Mouse (Mus musculus): Measurements from ENCODE around the gene Hikeshi. TPM values are rescaled to one million over a fixed set of nuclear protein-coding genes. Genes with fewer than 3 reads are reported as not detected.

Hikeshi gene
- polyA plus RNA-seq, 1 experiment from 2014 or later: 56.6 TPM

- Histone ChIP-seq H3K4me1 (replicated peaks) (no peaks in the 10 kb centered on the region), H3K4me3 (replicated peaks) (no peak overlapping the region), H3K9ac (no peak overlapping the region), H3K36me3 (replicated peaks) (no peaks in the 10 kb centered on the region; the same call in 1 of the 2 replicates), H3K9me3 (replicated peaks) (no peaks in the 10 kb centered on the region), H3K27ac (replicated peaks) (no peak overlapping the region), H3K4me2 (no peak overlapping the region), H3K27me3 (no peaks in the 10 kb centered on the region)
- no peak for ATAC-seq (ENCODE audit: insufficient read depth)
- 74% methylated on average over 3 of the region's 3 CpGs for WGBS (ENCODE audit: insufficient replicate concordance)
These were observed 28.6 kb downstream of the Hikeshi start for GRCm38 (mm10) chr7:89912356-89912755.

DNA sequence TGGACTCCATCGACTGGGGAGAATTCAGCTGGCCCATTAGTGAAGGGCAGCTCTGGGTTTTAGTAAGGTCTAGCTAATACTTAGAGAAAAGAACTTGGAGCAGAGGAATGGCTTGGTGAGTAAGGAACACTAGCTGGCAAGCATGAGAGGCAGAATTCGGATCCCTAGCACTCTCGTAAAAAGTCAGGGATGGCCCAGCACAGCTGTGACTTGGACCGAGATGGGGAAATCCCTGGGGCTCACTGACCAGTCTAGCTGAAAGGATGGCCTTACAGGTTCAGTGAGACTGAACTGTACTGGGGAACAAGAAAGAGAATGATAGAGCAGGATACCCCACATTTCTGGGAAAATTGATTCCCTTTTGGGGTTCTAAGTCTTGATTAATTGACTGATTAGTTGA lies 31.3 kb downstream of the Hikeshi start:
- Histone ChIP-seq H3K27ac (replicated peaks) (no peak overlapping the region), H3K36me3 (replicated peaks) (no peaks in the 10 kb centered on the region), H3K4me2 (no peak overlapping the region), H3K9me3 (replicated peaks) (no peaks in the 10 kb centered on the region), H3K27me3 (no peaks in the 10 kb centered on the region), H3K9ac (no peak overlapping the region), H3K4me1 (replicated peaks) (peaks cover 5% of the 10 kb centered on the region; the same call in 1 of the 2 replicates), H3K4me3 (replicated peaks) (no peak overlapping the region)
- no peak for ATAC-seq (ENCODE audit: insufficient read depth)
- 61% methylated on average over 4 of the region's 4 CpGs for WGBS (ENCODE audit: insufficient replicate concordance)

DNA sequence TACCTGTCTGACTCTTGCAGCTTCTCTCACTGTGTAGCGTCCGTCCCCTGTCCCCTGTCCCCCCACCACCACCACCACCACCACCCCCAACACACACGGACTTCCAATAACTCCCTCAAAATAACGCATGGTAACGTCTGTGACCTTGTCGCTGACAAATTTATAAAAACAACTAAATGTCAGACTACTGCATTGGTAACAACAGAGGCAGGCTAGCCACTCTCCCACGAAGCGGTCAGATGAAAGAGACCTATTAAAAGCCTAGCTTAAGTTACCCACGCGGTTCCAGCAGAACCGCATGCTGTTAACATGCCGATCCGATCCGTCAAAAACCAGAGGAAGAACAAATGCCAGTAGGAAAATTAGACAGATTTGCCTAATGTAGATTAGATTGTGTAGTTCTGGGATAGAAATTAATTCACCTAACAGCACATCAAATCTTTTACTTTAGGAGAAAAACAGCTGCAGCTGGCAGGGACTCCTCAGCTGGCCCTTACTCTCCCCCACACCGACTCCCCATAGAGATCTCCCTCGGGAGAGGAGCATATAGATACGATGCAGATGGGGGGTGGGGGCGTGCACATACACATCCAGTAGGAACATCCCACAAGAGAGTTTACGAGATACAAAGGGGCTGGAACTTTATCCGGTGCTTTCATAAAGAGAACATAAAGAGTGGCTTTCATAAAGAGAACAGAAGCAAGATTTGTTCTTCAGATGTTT lies 31.9 kb downstream of the Hikeshi start:
- H3K36me3 ChIP-seq (replicated peaks): no peaks in the 10 kb centered on the region
- H3K9me3 ChIP-seq (replicated peaks): no peaks in the 10 kb centered on the region
- peaks cover 5% of the 10 kb centered on the region; the same call in 1 of the 2 replicates for H3K4me1 ChIP-seq (replicated peaks)
- H3K27ac ChIP-seq (replicated peaks): no peak overlapping the region
- WGBS (ENCODE audit: insufficient replicate concordance): 65% methylated on average over 20 of the region's 20 CpGs
- H3K4me2 ChIP-seq: no peak overlapping the region
- no peaks in the 10 kb centered on the region for H3K27me3 ChIP-seq
- ATAC-seq (ENCODE audit: insufficient read depth): no peak
- H3K9ac ChIP-seq: no peak overlapping the region
- no peak overlapping the region for H3K4me3 ChIP-seq (replicated peaks)

GRCm38 (mm10) chr7:89908421-89908820 lies 32.6 kb downstream of the Hikeshi start:
- Histone ChIP-seq H3K9ac (no peak overlapping the region), H3K9me3 (replicated peaks) (no peaks in the 10 kb centered on the region), H3K4me2 (no peak overlapping the region), H3K27me3 (no peaks in the 10 kb centered on the region; the same call in 1 of the 2 replicates), H3K27ac (replicated peaks) (no peak overlapping the region), H3K4me3 (replicated peaks) (no peak overlapping the region), H3K36me3 (replicated peaks) (no peaks in the 10 kb centered on the region), H3K4me1 (replicated peaks) (peaks cover 5% of the 10 kb centered on the region; the same call in 1 of the 2 replicates)
- no peak for ATAC-seq (ENCODE audit: insufficient read depth)
- WGBS (ENCODE audit: insufficient replicate concordance): 51% methylated on average over 7 of the region's 7 CpGs

DNA sequence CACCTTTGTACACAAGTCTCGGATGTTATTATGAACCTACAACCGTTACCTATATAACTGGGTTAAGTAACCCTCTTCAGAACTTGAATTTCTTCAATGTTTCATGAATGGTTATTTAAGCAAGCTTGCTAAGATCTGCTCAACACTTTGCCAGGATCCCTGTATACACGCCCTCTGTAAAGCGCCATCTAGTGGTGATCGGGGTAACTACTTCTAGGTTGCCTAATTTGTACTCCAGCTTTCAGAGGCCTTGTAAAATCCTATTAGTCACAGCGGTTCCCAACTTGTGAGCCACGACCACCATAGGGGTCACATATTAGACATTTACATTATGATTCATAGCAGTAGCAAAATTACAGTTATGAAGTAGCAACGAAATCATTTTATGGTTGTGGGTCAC lies 33.1 kb downstream of the Hikeshi start:
- Histone ChIP-seq H3K9ac (no peak overlapping the region), H3K4me3 (replicated peaks) (no peak overlapping the region), H3K27ac (replicated peaks) (no peak overlapping the region), H3K27me3 (no peaks in the 10 kb centered on the region; the same call in 1 of the 2 replicates), H3K4me1 (replicated peaks) (peaks cover 5% of the 10 kb centered on the region; the same call in 1 of the 2 replicates), H3K4me2 (no peak overlapping the region), H3K9me3 (replicated peaks) (no peaks in the 10 kb centered on the region), H3K36me3 (replicated peaks) (no peaks in the 10 kb centered on the region)
- 19% methylated on average over 8 of the region's 8 CpGs for WGBS (ENCODE audit: insufficient replicate concordance)
- no peak for ATAC-seq (ENCODE audit: insufficient read depth)

GRCm38 (mm10) chr7:89903442-89904343 lies 37.3 kb downstream of the Hikeshi start, which contains the start of gene Ccdc81:
Ccdc81 (minus strand) TSS chr7:89903629.
- no peak for ATAC-seq (ENCODE audit: insufficient read depth)
- Histone ChIP-seq H3K4me1 (replicated peaks) (peaks cover 5% of the 10 kb centered on the region; the same call in 1 of the 2 replicates), H3K9ac (no peak within 1 kb of the TSS), H3K4me2 (no peak within 1 kb of the TSS), H3K9me3 (replicated peaks) (no peaks in the 10 kb centered on the region), H3K27me3 (no peaks in the 10 kb centered on the region; the same call in 1 of the 2 replicates), H3K36me3 (replicated peaks) (no peaks in the 10 kb centered on the region), H3K4me3 (replicated peaks) (no peak within 1 kb of the TSS), H3K27ac (replicated peaks) (no peak within 1 kb of the TSS)
- 50% methylated on average over 22 of the region's 22 CpGs for WGBS (ENCODE audit: insufficient replicate concordance)

DNA sequence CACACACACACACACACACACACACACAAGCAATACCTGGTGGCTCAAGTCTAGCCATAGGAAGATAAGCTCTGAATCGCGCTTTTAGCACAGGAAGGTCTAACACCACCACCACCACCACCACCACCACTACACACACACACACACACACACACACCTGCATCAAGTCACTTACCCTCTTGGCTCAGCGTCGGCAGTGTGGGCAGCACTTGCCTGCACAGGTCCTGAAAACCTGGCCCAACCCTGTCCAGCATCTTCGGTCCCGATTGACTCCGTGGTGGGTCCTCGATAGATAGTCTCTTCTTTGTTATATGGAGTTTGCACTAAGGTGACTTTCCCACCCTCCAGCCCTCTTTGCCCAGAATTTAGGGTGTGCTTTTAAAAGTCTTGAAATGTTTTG lies 38.0 kb downstream of the Hikeshi start:
- Histone ChIP-seq H3K4me2 (no peak overlapping the region), H3K27me3 (no peaks in the 10 kb centered on the region; the same call in 1 of the 2 replicates), H3K9ac (no peak overlapping the region), H3K9me3 (replicated peaks) (no peaks in the 10 kb centered on the region), H3K4me1 (replicated peaks) (peaks cover 5% of the 10 kb centered on the region; the same call in 1 of the 2 replicates), H3K4me3 (replicated peaks) (no peak overlapping the region), H3K27ac (replicated peaks) (no peak overlapping the region), H3K36me3 (replicated peaks) (no peaks in the 10 kb centered on the region)
- WGBS (ENCODE audit: insufficient replicate concordance): 77% methylated on average over 8 of the region's 8 CpGs
- no peak for ATAC-seq (ENCODE audit: insufficient read depth)

DNA sequence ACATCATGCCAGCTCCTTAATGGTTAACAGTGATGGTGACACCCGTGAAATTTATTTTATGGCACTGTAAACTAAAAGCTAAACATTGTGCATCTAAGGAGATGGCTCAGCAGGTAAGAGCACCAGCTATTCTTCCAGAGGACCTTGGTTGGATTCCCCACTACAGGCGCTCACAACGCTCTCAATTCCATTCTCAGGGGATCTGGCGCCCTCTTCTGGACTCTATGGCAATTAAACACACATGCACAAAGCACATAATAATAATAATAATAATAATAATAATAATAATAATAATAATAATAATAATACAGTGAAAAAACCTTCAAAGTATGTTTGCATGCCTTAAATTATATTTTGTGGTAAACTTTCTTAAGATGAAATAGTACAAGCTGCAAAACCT lies 49.1 kb downstream of the Hikeshi start:
- Histone ChIP-seq H3K27me3 (no peaks in the 10 kb centered on the region), H3K9ac (no peak overlapping the region), H3K36me3 (replicated peaks) (no peaks in the 10 kb centered on the region), H3K27ac (replicated peaks) (no peak overlapping the region), H3K4me1 (replicated peaks) (no peaks in the 10 kb centered on the region), H3K9me3 (replicated peaks) (no peaks in the 10 kb centered on the region), H3K4me2 (no peak overlapping the region), H3K4me3 (replicated peaks) (no peak overlapping the region)
- WGBS (ENCODE audit: insufficient replicate concordance): 27% methylated on average over 4 of the region's 4 CpGs
- ATAC-seq (ENCODE audit: insufficient read depth): no peak

- 70% methylated on average over 5 of the region's 5 CpGs for WGBS (ENCODE audit: insufficient replicate concordance)
- Histone ChIP-seq H3K4me2 (no peak overlapping the region), H3K36me3 (replicated peaks) (no peaks in the 10 kb centered on the region), H3K9ac (no peak overlapping the region), H3K4me1 (replicated peaks) (no peaks in the 10 kb centered on the region), H3K27ac (replicated peaks) (no peak overlapping the region), H3K27me3 (no peaks in the 10 kb centered on the region), H3K9me3 (replicated peaks) (no peaks in the 10 kb centered on the region), H3K4me3 (replicated peaks) (no peak overlapping the region)
- no peak for ATAC-seq (ENCODE audit: insufficient read depth)
These were observed 49.6 kb downstream of the Hikeshi start for GRCm38 (mm10) chr7:89891412-89891811.

GRCm38 (mm10) chr7:89884551-89884950 lies 56.5 kb downstream of the Hikeshi start:
- H3K27ac ChIP-seq (replicated peaks): no peak overlapping the region
- no peak overlapping the region for H3K4me3 ChIP-seq (replicated peaks)
- H3K9me3 ChIP-seq (replicated peaks): no peaks in the 10 kb centered on the region
- H3K36me3 ChIP-seq (replicated peaks): no peaks in the 10 kb centered on the region
- H3K4me1 ChIP-seq (replicated peaks): no peaks in the 10 kb centered on the region
- no peaks in the 10 kb centered on the region for H3K27me3 ChIP-seq
- ATAC-seq (ENCODE audit: insufficient read depth): no peak
- no peak overlapping the region for H3K4me2 ChIP-seq
- 52% methylated on average over 3 of the region's 3 CpGs for WGBS (ENCODE audit: insufficient replicate concordance)
- H3K9ac ChIP-seq: no peak overlapping the region

DNA sequence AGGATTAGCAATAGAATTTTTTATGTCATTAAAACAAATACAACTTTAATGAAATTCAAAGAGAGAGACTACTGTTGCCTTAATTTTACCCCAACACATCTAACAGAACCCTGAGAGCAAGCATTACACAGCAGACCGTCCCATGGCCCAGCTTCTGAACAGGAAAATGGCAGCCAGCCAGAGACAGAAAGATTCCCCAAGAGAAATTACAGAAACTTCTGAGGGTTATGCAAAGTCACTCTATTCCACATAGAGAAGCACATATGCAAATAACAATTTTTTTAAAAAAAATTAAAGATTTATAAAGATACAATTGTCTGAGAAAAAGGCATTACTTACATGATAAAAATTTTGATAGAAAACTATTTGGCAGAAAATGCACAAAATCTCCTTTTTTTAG lies 61.3 kb downstream of the Hikeshi start:
- H3K27ac ChIP-seq (replicated peaks): no peak overlapping the region
- H3K9me3 ChIP-seq (replicated peaks): no peaks in the 10 kb centered on the region
- no peak overlapping the region for H3K4me3 ChIP-seq (replicated peaks)
- no peak overlapping the region for H3K4me2 ChIP-seq
- no peak for ATAC-seq (ENCODE audit: insufficient read depth)
- 53% methylated on average over 1 of the region's 1 CpGs for WGBS (ENCODE audit: insufficient replicate concordance)
- no peaks in the 10 kb centered on the region for H3K36me3 ChIP-seq (replicated peaks)
- no peak overlapping the region for H3K9ac ChIP-seq
- no peaks in the 10 kb centered on the region for H3K4me1 ChIP-seq (replicated peaks)
- no peaks in the 10 kb centered on the region for H3K27me3 ChIP-seq
